15 mouse cellular contexts compared by ENCODE assay signal in genomic region chr4:53228444-53228843, GRCm38 (mm10).
A peak's percentile ranks its signal among the peaks of the same experiment; 100 is the strongest.
DNase-seq lines count a peak whose midpoint lies in the region; ATAC-seq and TF ChIP-seq lines count a peak whose summit lies in the region.
"Had no signal": no experiment of that assay in that cellular context is flagged by ENCODE, and none has a peak within 500 bp of the region (broad histone marks: within the 10 kb centered on the region; RNA-seq: fewer than 3 reads in every experiment).

No protein-coding gene starts in this region.

- no peak for TF ChIP-seq CTCF in liver, postnatal 0 days (IDR thresholded peaks at IDR 0.05; ENCODE audit: low read depth)

- no peaks in the 10 kb centered on the region for H3K36me3 ChIP-seq in neural tube, embryonic 15.5 days
- H3K36me3 ChIP-seq in liver, postnatal 0 days (replicated peaks; ENCODE audit: insufficient read depth, low read length) = no peaks in the 10 kb centered on the region
- H3K36me3 ChIP-seq in intestine, embryonic 15.5 days = no peaks in the 10 kb centered on the region
- H3K36me3 ChIP-seq: embryonic facial prominence, embryonic 12.5 days had no signal

- 0 out of 2 replicates have a peak, but pooled peaks cover 5% of the 10 kb centered on the region for H3K4me1 ChIP-seq in neural tube, embryonic 15.5 days
- 0 out of 2 replicates have a peak, but pooled peaks cover 3% of the 10 kb centered on the region for H3K4me1 ChIP-seq in liver, postnatal 0 days (ENCODE audit: insufficient read depth)
- no peaks in the 10 kb centered on the region for H3K4me1 ChIP-seq in intestine, embryonic 15.5 days (replicated peaks)
- H3K4me1 ChIP-seq: embryonic facial prominence, embryonic 12.5 days; megakaryocyte, embryonic 14.5 days had no signal

- DNase-seq in adrenal gland, adult 2 months = peak; percentile 48
- no peak for DNase-seq in adrenal gland, postnatal 14 days
- DNase-seq in neural tube, embryonic 10.5 days (ENCODE audit: extremely low spot score, low spot score) = peak; percentile 21
- peak; percentile 74 for DNase-seq in fat pad, adult 2 months (ENCODE audit: extremely low read depth, low read depth, low spot score)
- DNase-seq in liver, postnatal 0 days = no peak
- no peak for DNase-seq in urinary bladder, adult 2 months (ENCODE audit: low spot score)
- DNase-seq: cerebellum, adult 9-11 months; kidney, postnatal 4 days; right cerebral cortex, postnatal 14 days had no signal

- H3K27ac ChIP-seq in neural tube, embryonic 15.5 days (replicated peaks) = no peak overlapping the region
- H3K27ac ChIP-seq in liver, postnatal 0 days (ENCODE audit: low read depth) = no peak overlapping the region
- no peak overlapping the region for H3K27ac ChIP-seq in intestine, embryonic 15.5 days
- H3K27ac ChIP-seq: embryonic facial prominence, embryonic 12.5 days; forebrain, embryonic 13.5 days had no signal

- no peak overlapping the region for H3K4me2 ChIP-seq in neural tube, embryonic 15.5 days
- no peak overlapping the region for H3K4me2 ChIP-seq in liver, postnatal 0 days (ENCODE audit: low read depth, low read length)
- H3K4me2 ChIP-seq in intestine, embryonic 15.5 days (replicated peaks) = no peak overlapping the region
- H3K4me2 ChIP-seq: embryonic facial prominence, embryonic 12.5 days; forebrain, embryonic 13.5 days; lung, embryonic 14.5 days had no signal

- WGBS in neural tube, embryonic 15.5 days = 33% methylated on average over 4 of the region's 4 CpGs
- 58% methylated on average over 4 of the region's 4 CpGs for WGBS in liver, postnatal 0 days (ENCODE audit: insufficient replicate concordance)
- WGBS in intestine, embryonic 15.5 days = 55% methylated on average over 4 of the region's 4 CpGs

- no peak for ATAC-seq in neural tube, embryonic 15.5 days (ENCODE audit: low FRiP score)
- ATAC-seq in liver, postnatal 0 days = no peak
- ATAC-seq in intestine, embryonic 15.5 days = no peak

- no peak overlapping the region for H3K4me3 ChIP-seq in neural tube, embryonic 15.5 days (replicated peaks)
- H3K4me3 ChIP-seq in liver, postnatal 0 days (ENCODE audit: low read depth, low read length) = no peak overlapping the region
- H3K4me3 ChIP-seq in intestine, embryonic 15.5 days (replicated peaks) = no peak overlapping the region
- H3K4me3 ChIP-seq: embryonic facial prominence, embryonic 12.5 days; forebrain, embryonic 13.5 days; megakaryocyte, embryonic 14.5 days had no signal

- H3K9me3 ChIP-seq in neural tube, embryonic 15.5 days (replicated peaks) = no peaks in the 10 kb centered on the region
- H3K9me3 ChIP-seq in liver, postnatal 0 days (ENCODE audit: low read length) = no peaks in the 10 kb centered on the region
- no peaks in the 10 kb centered on the region for H3K9me3 ChIP-seq in intestine, embryonic 15.5 days
- H3K9me3 ChIP-seq: embryonic facial prominence, embryonic 12.5 days; forebrain, embryonic 13.5 days; megakaryocyte, embryonic 14.5 days had no signal

- H3K27me3 ChIP-seq in neural tube, embryonic 15.5 days (replicated peaks) = no peaks in the 10 kb centered on the region
- no peaks in the 10 kb centered on the region for H3K27me3 ChIP-seq in liver, postnatal 0 days (ENCODE audit: insufficient read depth, low read length)
- H3K27me3 ChIP-seq in intestine, embryonic 15.5 days (replicated peaks) = no peaks in the 10 kb centered on the region
- H3K27me3 ChIP-seq: embryonic facial prominence, embryonic 12.5 days; forebrain, embryonic 13.5 days; megakaryocyte, embryonic 14.5 days had no signal

- no peak for TF ChIP-seq EP300 in liver, postnatal 0 days (IDR thresholded peaks at IDR 0.05; ENCODE audit: low read depth)

- H3K9ac ChIP-seq in neural tube, embryonic 15.5 days (replicated peaks) = no peak overlapping the region
- H3K9ac ChIP-seq in liver, postnatal 0 days (replicated peaks) = no peak overlapping the region
- no peak overlapping the region for H3K9ac ChIP-seq in intestine, embryonic 15.5 days
- H3K9ac ChIP-seq: embryonic facial prominence, embryonic 12.5 days; forebrain, embryonic 13.5 days; lung, embryonic 14.5 days had no signal

Comparison
In these comparisons a context has a peak if more than half of its experiments do, and no peak if none do; other contexts are left out.
1. DNase-seq: peak in adrenal gland, adult 2 months (single experiment), neural tube, embryonic 10.5 days (single experiment) and fat pad, adult 2 months (single experiment); none in adrenal gland, postnatal 14 days (single experiment), liver, postnatal 0 days (single experiment) and urinary bladder, adult 2 months (single experiment).